Mouse (Mus musculus) neural tube, embryonic 14.5 days (tissue): ENCODE results near the gene Fgfr2. TPM values are rescaled to one million over a fixed set of nuclear protein-coding genes. Genes with fewer than 3 reads are reported as not detected.
A peak's percentile ranks its signal among the peaks of the same experiment; 100 is the strongest.
"Not testable (repeated sequence)": the region's sequence is repeated elsewhere in the genome, so short reads cannot be mapped to it uniquely, and the experiment has no call there.

Source experiments
- ATAC-seq: fragments of 200-750 bp; cut with Nextera tagmentation; 2 replicates; pipeline ENCODE4 v1.8.0; 2017; ENCODE audit warnings: low read depth, mild to moderate bottlenecking, moderate TSS enrichment, moderate library complexity
- H3K27ac ChIP-seq: fragments of 300-500 bp; sonication (generic); 2 replicates; pipeline ENCODE4 v1.5.1; 2014; ENCODE audit warnings: low read depth, mild to moderate bottlenecking, control low read depth, low read length, moderate library complexity, mixed read lengths
- H3K27me3 ChIP-seq: fragments of 300-500 bp; sonication (generic); 2 replicates; pipeline ENCODE4 v1.6.1; 2014; ENCODE audit warnings: low read length; ENCODE audit not compliant: control insufficient read depth, insufficient read depth
- H3K36me3 ChIP-seq: fragments of 300-500 bp; sonication (generic); 2 replicates; pipeline ENCODE4 v1.6.1; 2014; ENCODE audit warnings: low read length, mixed read lengths; ENCODE audit not compliant: control insufficient read depth, insufficient read depth
- H3K4me1 ChIP-seq: fragments of 300-500 bp; sonication (generic); 2 replicates; pipeline ENCODE4 v1.6.1; 2014; ENCODE audit warnings: low read length; ENCODE audit not compliant: control insufficient read depth, insufficient read depth
- H3K4me2 ChIP-seq: fragments of 300-500 bp; sonication (generic); 2 replicates; pipeline ENCODE4 v1.6.1; 2014; ENCODE audit warnings: mild to moderate bottlenecking, low read depth, low read length, control low read depth
- H3K4me3 ChIP-seq: fragments of 300-500 bp; sonication (generic); 2 replicates; pipeline ENCODE4 v1.5.1; 2014; ENCODE audit warnings: low read depth, low read length, control low read depth, mixed read lengths
- H3K9ac ChIP-seq: fragments of 300-500 bp; sonication (generic); replicated peaks from 2 replicates; pipeline ENCODE4 v1.6.1; 2014; ENCODE audit warnings: low read depth, mild to moderate bottlenecking, control low read depth, low read length, mixed read lengths
- H3K9me3 ChIP-seq: fragments of 300-500 bp; sonication (generic); 2 replicates; pipeline ENCODE4 v1.6.1; 2016; ENCODE audit warnings: low read length; ENCODE audit not compliant: control insufficient read depth
- WGBS: fragments of 180-500 bp; shearing (Covaris S2); extraction: QIAGEN DNeasy Blood & Tissue Kit; methylation state at CpG from one replicate; pipeline ENCODE4 v1.1.7; 2014; 5-methylcytosine and 5-hydroxymethylcytosine counted together
- polyA plus RNA-seq: library from polyadenylated mRNA; unstranded; fragments of >200 nt; fragmentation: Nextera tagmentation; extraction: Ambion mirVana; gene quantifications from 2 replicates; pipeline ENCODE4 v1.2.1, GENCODE M21; 2014

Fgfr2 gene
- polyA plus RNA-seq, 1 experiment from 2014 or later: 28.1 TPM

GRCm38 (mm10) chr7:130537068-130537467 lies 2586.1 kb downstream of the Fgfr2 start:
- Histone ChIP-seq H3K4me1 (no peaks in the 10 kb centered on the region), H3K9me3 (no peaks in the 10 kb centered on the region), H3K27me3 (no peaks in the 10 kb centered on the region), H3K9ac (no peak overlapping the region), H3K27ac (no peak overlapping the region), H3K36me3 (peaks cover 29% of the 10 kb centered on the region), H3K4me3 (no peak overlapping the region), H3K4me2 (no peak overlapping the region)
- ATAC-seq: no peak
- WGBS: 93% methylated on average over 4 of the region's 4 CpGs

- Histone ChIP-seq H3K27me3 (no peaks in the 10 kb centered on the region), H3K9me3 (no peaks in the 10 kb centered on the region), H3K4me3 (no peak overlapping the region), H3K27ac (no peak overlapping the region), H3K9ac (no peak overlapping the region), H3K36me3 (peaks cover 30% of the 10 kb centered on the region), H3K4me1 (no peaks in the 10 kb centered on the region), H3K4me2 (no peak overlapping the region)
- WGBS: 89% methylated on average over 4 of the region's 4 CpGs
- ATAC-seq: no peak
Measured at GRCm38 (mm10) chr7:130535174-130535573, 2588.0 kb downstream of the Fgfr2 start.

GRCm38 (mm10) chr7:130533316-130534260 lies 2589.6 kb downstream of the Fgfr2 start:
- Histone ChIP-seq H3K4me1 (no peaks in the 10 kb centered on the region), H3K9me3 (no peaks in the 10 kb centered on the region), H3K27me3 (no peaks in the 10 kb centered on the region), H3K27ac (no peak overlapping the region), H3K9ac (no peak overlapping the region), H3K4me2 (no peak overlapping the region), H3K4me3 (no peak overlapping the region), H3K36me3 (peaks cover 20% of the 10 kb centered on the region)
- WGBS: 50% methylated on average over 24 of the region's 25 CpGs
- peak; percentile 54 for ATAC-seq

- not testable (repeated sequence) for H3K4me3 ChIP-seq, H3K4me2 ChIP-seq, H3K27ac ChIP-seq, H3K4me1 ChIP-seq, H3K9ac ChIP-seq, H3K27me3 ChIP-seq, H3K36me3 ChIP-seq, H3K9me3 ChIP-seq, ATAC-seq
- WGBS: 96% methylated on average over 14 of the region's 15 CpGs
Measured at GRCm38 (mm10) chr7:130531138-130531537, 2592.0 kb downstream of the Fgfr2 start.

- Histone ChIP-seq H3K9me3 (no peaks in the 10 kb centered on the region), H3K36me3 (peaks cover 6% of the 10 kb centered on the region; the same call in 1 of the 2 replicates), H3K4me1 (no peaks in the 10 kb centered on the region), H3K27ac (no peak overlapping the region), H3K9ac (no peak overlapping the region), H3K4me2 (no peak overlapping the region), H3K4me3 (no peak overlapping the region), H3K27me3 (no peaks in the 10 kb centered on the region)
- no peak for ATAC-seq
- 87% methylated on average over 9 of the region's 9 CpGs for WGBS
Measured at GRCm38 (mm10) chr7:130527306-130527705, 2595.8 kb downstream of the Fgfr2 start.

GRCm38 (mm10) chr7:130523451-130523850 lies 2599.7 kb downstream of the Fgfr2 start:
- ATAC-seq: no peak
- Histone ChIP-seq H3K27me3 (no peaks in the 10 kb centered on the region), H3K9ac (no peak overlapping the region), H3K9me3 (no peaks in the 10 kb centered on the region), H3K4me2 (no peak overlapping the region), H3K4me1 (peaks cover 3% of the 10 kb centered on the region; the same call in 1 of the 2 replicates), H3K4me3 (no peak overlapping the region), H3K36me3 (no peaks in the 10 kb centered on the region), H3K27ac (no peak overlapping the region)
- WGBS: 92% methylated on average over 8 of the region's 8 CpGs

GRCm38 (mm10) chr7:130520812-130521422 lies 2602.2 kb downstream of the Fgfr2 start:
- H3K4me2 ChIP-seq: no peak overlapping the region
- no peak overlapping the region for H3K27ac ChIP-seq
- ATAC-seq: no peak
- no peaks in the 10 kb centered on the region for H3K27me3 ChIP-seq
- H3K9me3 ChIP-seq: no peaks in the 10 kb centered on the region
- H3K9ac ChIP-seq: no peak overlapping the region
- 90% methylated on average over 14 of the region's 14 CpGs for WGBS
- H3K36me3 ChIP-seq: no peaks in the 10 kb centered on the region
- no peak overlapping the region for H3K4me3 ChIP-seq
- peaks cover 17% of the 10 kb centered on the region; the same call in 1 of the 2 replicates for H3K4me1 ChIP-seq

GRCm38 (mm10) chr7:130520049-130520425 lies 2603.1 kb downstream of the Fgfr2 start, which contains the start of gene Ate1:
TSS of gene Ate1 (minus strand) at chr7:130520369.
- Histone ChIP-seq H3K36me3 (no peaks in the 10 kb centered on the region), H3K9ac (peak within 1 kb of the TSS; percentile 86), H3K4me2 (peak within 1 kb of the TSS; percentile 79), H3K27me3 (no peaks in the 10 kb centered on the region), H3K4me1 (peaks cover 18% of the 10 kb centered on the region; the same call in 1 of the 2 replicates), H3K27ac (peak within 1 kb of the TSS; percentile 95), H3K9me3 (no peaks in the 10 kb centered on the region), H3K4me3 (peak within 1 kb of the TSS; percentile 87)
- ATAC-seq: no peak
- WGBS: 21% methylated on average over 20 of the region's 20 CpGs
